Mouse (Mus musculus): Measurements from ENCODE around the gene Ubox5. TPM values are rescaled to one million over a fixed set of nuclear protein-coding genes. Genes with fewer than 3 reads are reported as not detected.

Ubox5 gene
- polyA plus RNA-seq (2017; shearing (Covaris generic)): 14.1 TPM

GRCm38 (mm10) chr2:130629839-130630203, at the start of gene Ubox5, which contains the start of gene Fastkd5:
Gene Ubox5 (minus strand): TSS chr2:130630038.
Gene Fastkd5 (minus strand): TSS chr2:130630027.

GRCm38 (mm10) chr2:130667559-130667958, 37.7 kb upstream of the Ubox5 start, which contains the start of gene Itpa:
Gene Itpa (plus strand): TSS chr2:130667610.

GRCm38 (mm10) chr2:130664102-130664701, 34.4 kb upstream of the Ubox5 start, which contains the start of gene Ddrgk1:
Gene Ddrgk1 (minus strand): TSS chr2:130664659.

GRCm38 (mm10) chr2:130642684-130643369, 13.0 kb upstream of the Ubox5 start, which contains the start of gene Lzts3:
Gene Lzts3 (minus strand): TSS chr2:130642803.

GRCm38 (mm10) chr2:130582552-130582951, 47.3 kb downstream of the Ubox5 start, which contains the start of gene Avp:
Gene Avp (minus strand): TSS chr2:130582554.

GRCm38 (mm10) chr2:130575873-130576272, 54.0 kb downstream of the Ubox5 start, which contains the start of gene Oxt:
Gene Oxt (plus strand): TSS chr2:130576173.

GRCm38 (mm10) chr2:130563212-130564055, 66.4 kb downstream of the Ubox5 start, which contains the start of gene Mrps26:
Gene Mrps26 (plus strand): TSS chr2:130563742.

Other genes with a start within 250 kb of the Ubox5 start
- 0.17 TPM for gene Cpxm1, start 232.5 kb downstream of the Ubox5 start, polyA plus RNA-seq (2017; shearing (Covaris generic))
- gene Gm28372, start 224.8 kb downstream of the Ubox5 start, polyA plus RNA-seq (2017; shearing (Covaris generic)): not detected
- not detected for gene 1700020A23Rik, start 224.8 kb downstream of the Ubox5 start, polyA plus RNA-seq (2017; shearing (Covaris generic))
- not detected for gene Tmem239, start 223.6 kb downstream of the Ubox5 start, polyA plus RNA-seq (2017; shearing (Covaris generic))
- gene Vps16, start 205.7 kb downstream of the Ubox5 start, polyA plus RNA-seq (2017; shearing (Covaris generic)): 253 TPM
- gene Pced1a, start 205.3 kb downstream of the Ubox5 start, polyA plus RNA-seq (2017; shearing (Covaris generic)): 23.2 TPM
- gene Ptpra, start 179.8 kb downstream of the Ubox5 start, polyA plus RNA-seq (2017; shearing (Covaris generic)): 29.8 TPM
- gene Mrps26, start 66.3 kb downstream of the Ubox5 start, polyA plus RNA-seq (2017; shearing (Covaris generic)): 41.3 TPM
- gene Oxt, start 53.9 kb downstream of the Ubox5 start, polyA plus RNA-seq (2017; shearing (Covaris generic)): not detected
- not detected for gene Avp, start 47.5 kb downstream of the Ubox5 start, polyA plus RNA-seq (2017; shearing (Covaris generic))
- gene Fastkd5, start within 50 bp of the Ubox5 start, polyA plus RNA-seq (2017; shearing (Covaris generic)): 19.3 TPM
- 0.39 TPM for gene Lzts3, start 12.8 kb upstream of the Ubox5 start, polyA plus RNA-seq (2017; shearing (Covaris generic))
- 146 TPM for gene Ddrgk1, start 34.6 kb upstream of the Ubox5 start, polyA plus RNA-seq (2017; shearing (Covaris generic))
- 55.3 TPM for gene Itpa, start 37.6 kb upstream of the Ubox5 start, polyA plus RNA-seq (2017; shearing (Covaris generic))
- gene Slc4a11, start 67.5 kb upstream of the Ubox5 start, polyA plus RNA-seq (2017; shearing (Covaris generic)): 0.24 TPM